Mouse (Mus musculus) heart, embryonic 15.5 days (tissue): ENCODE measurements at regions not wholly inside any gene's neighbourhood (a gene's known extent, or its start where the extent isn't known, plus 50 kb on each side); places are given as distances from the start of the nearest gene placed in this dataset.

ENCODE experiments used
- ATAC-seq: fragments of 200-750 bp; cut with Nextera tagmentation; replicated peaks from 2 replicates; pipeline ENCODE4 v1.8.0; 2017; ENCODE audit warnings: low read depth, moderate TSS enrichment; ENCODE audit not compliant: insufficient number of reproducible peaks, insufficient read depth, low FRiP score
- H3K27ac ChIP-seq: fragments of 300-500 bp; sonication (generic); 2 replicates; pipeline ENCODE4 v1.5.1; 2015; ENCODE audit warnings: mild to moderate bottlenecking, inconsistent platforms
- H3K27me3 ChIP-seq: fragments of 300-500 bp; sonication (generic); 2 replicates; pipeline ENCODE4 v1.6.1; 2015; ENCODE audit warnings: inconsistent platforms
- H3K36me3 ChIP-seq: fragments of 300-500 bp; sonication (generic); 2 replicates; pipeline ENCODE4 v1.6.1; 2015; ENCODE audit warnings: mild to moderate bottlenecking, inconsistent platforms
- H3K4me1 ChIP-seq: fragments of 300-500 bp; sonication (generic); replicated peaks from 2 replicates; pipeline ENCODE4 v1.6.1; 2015; ENCODE audit warnings: inconsistent platforms
- H3K4me2 ChIP-seq: fragments of 300-500 bp; sonication (generic); 2 replicates; pipeline ENCODE4 v1.6.1; 2015; ENCODE audit warnings: inconsistent platforms, mild to moderate bottlenecking, moderate library complexity
- H3K4me3 ChIP-seq: fragments of 300-500 bp; sonication (generic); 2 replicates; pipeline ENCODE4 v1.5.1; 2015; ENCODE audit warnings: mild to moderate bottlenecking, inconsistent platforms
- H3K9ac ChIP-seq: fragments of 300-500 bp; sonication (generic); 2 replicates; pipeline ENCODE4 v1.6.1; 2015; ENCODE audit warnings: mild to moderate bottlenecking, inconsistent platforms
- H3K9me3 ChIP-seq: fragments of 300-500 bp; sonication (generic); replicated peaks from 2 replicates; pipeline ENCODE4 v1.6.1; 2016; ENCODE audit warnings: inconsistent platforms
- WGBS: fragments of 180-500 bp; shearing (Covaris S2); methylation state at CpG from one replicate; pipeline ENCODE4 v1.1.7; 2015; ENCODE audit warnings: mixed read lengths; 5-methylcytosine and 5-hydroxymethylcytosine counted together

- WGBS: 62% methylated on average over 1 of the region's 1 CpGs
These were observed 89.8 kb upstream of the Ntrk2 start for GRCm38 (mm10) chr13:58716584-58716983.

DNA sequence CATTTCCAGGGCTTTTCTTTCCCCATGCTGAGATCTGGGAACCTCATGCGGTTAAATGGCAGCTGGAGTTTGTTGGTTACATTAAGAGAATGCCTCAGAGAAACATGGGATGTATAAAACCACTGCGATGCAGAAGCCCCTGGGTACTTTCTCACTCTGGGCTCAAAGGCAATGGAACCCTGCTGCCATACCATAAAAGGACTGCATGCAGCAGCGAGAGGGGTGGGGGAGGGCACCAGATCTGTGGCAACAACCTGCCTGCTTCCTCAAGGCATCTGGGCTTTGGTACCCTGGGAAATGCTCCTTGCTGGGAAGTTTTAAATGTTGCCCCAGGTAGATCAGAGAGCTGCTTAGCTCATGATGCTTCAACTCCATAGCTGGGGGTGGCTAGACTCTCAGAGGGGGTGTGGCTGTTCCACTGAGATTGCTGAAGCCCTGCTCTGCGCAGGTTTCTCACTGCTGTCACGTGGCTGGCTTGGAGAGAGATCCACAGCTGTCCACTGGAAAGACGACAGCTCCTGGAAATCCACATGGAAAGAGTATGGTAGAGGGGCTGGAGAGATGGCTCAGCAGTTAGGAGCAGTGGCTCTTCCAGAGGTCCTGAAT lies 75.8 kb upstream of the Ntrk2 start:
- ATAC-seq: no peak
- H3K27ac ChIP-seq: no peak overlapping the region
- no peaks in the 10 kb centered on the region for H3K27me3 ChIP-seq
- H3K36me3 ChIP-seq: no peaks in the 10 kb centered on the region
- 25% methylated on average over 6 of the region's 6 CpGs for WGBS
- H3K4me2 ChIP-seq: no peak overlapping the region
- H3K4me1 ChIP-seq: no peaks in the 10 kb centered on the region
- no peak overlapping the region for H3K9ac ChIP-seq
- H3K9me3 ChIP-seq: no peaks in the 10 kb centered on the region
- no peak overlapping the region for H3K4me3 ChIP-seq

More at GRCm38 (mm10) chr13:58716584-58716983, 89.8 kb upstream of the Ntrk2 start:
- Histone ChIP-seq H3K36me3 (no peaks in the 10 kb centered on the region), H3K27me3 (no peaks in the 10 kb centered on the region), H3K9ac (no peak overlapping the region), H3K27ac (no peak overlapping the region), H3K4me2 (no peak overlapping the region), H3K4me1 (no peaks in the 10 kb centered on the region), H3K4me3 (no peak overlapping the region), H3K9me3 (no peaks in the 10 kb centered on the region)
- no peak for ATAC-seq

- H3K27me3 ChIP-seq: no peaks in the 10 kb centered on the region
- no peaks in the 10 kb centered on the region for H3K36me3 ChIP-seq
- H3K9me3 ChIP-seq: no peaks in the 10 kb centered on the region
- H3K4me1 ChIP-seq: no peaks in the 10 kb centered on the region
- 70% methylated on average over 3 of the region's 3 CpGs for WGBS
- H3K27ac ChIP-seq: no peak overlapping the region
- H3K4me2 ChIP-seq: no peak overlapping the region
- ATAC-seq: no peak
- no peak overlapping the region for H3K4me3 ChIP-seq
- no peak overlapping the region for H3K9ac ChIP-seq
These were observed 73.6 kb upstream of the Ntrk2 start for GRCm38 (mm10) chr13:58732776-58733175.

DNA sequence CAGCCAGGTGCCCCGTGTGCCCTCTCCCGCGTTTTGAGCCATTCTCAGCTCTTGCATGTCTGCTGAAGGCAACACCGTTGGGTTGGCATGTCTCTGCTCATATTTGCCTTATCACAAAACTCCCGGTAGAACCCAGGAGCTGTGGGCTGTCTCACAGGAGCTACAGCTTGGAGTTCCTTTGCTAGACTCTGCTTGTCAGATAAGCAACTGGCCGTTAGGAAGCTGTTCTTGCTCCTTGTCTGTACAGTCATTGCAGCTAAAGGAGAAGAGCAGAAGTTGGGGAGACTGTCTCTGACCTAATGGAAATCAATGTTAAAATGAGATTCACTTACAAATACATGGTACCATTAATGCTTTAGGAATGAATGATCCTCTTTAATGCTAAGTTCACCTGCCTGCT lies 72.8 kb upstream of the Ntrk2 start:
- no peak for ATAC-seq
- WGBS: 47% methylated on average over 6 of the region's 6 CpGs
- H3K4me1 ChIP-seq: no peaks in the 10 kb centered on the region
- no peak overlapping the region for H3K4me2 ChIP-seq
- H3K27me3 ChIP-seq: no peaks in the 10 kb centered on the region
- H3K9ac ChIP-seq: no peak overlapping the region
- no peaks in the 10 kb centered on the region for H3K36me3 ChIP-seq
- no peak overlapping the region for H3K4me3 ChIP-seq
- no peaks in the 10 kb centered on the region for H3K9me3 ChIP-seq
- H3K27ac ChIP-seq: no peak overlapping the region

- ATAC-seq: no peak
- Histone ChIP-seq H3K9me3 (no peaks in the 10 kb centered on the region), H3K4me2 (no peak overlapping the region), H3K4me3 (no peak overlapping the region), H3K27ac (no peak overlapping the region), H3K27me3 (no peaks in the 10 kb centered on the region), H3K9ac (no peak overlapping the region), H3K4me1 (no peaks in the 10 kb centered on the region), H3K36me3 (no peaks in the 10 kb centered on the region)
- WGBS: 23% methylated on average over 6 of the region's 6 CpGs
These were observed 70.8 kb upstream of the Ntrk2 start for GRCm38 (mm10) chr13:58735577-58735976.

- 54% methylated on average over 7 of the region's 7 CpGs for WGBS
These were observed 65.6 kb upstream of the Ntrk2 start for GRCm38 (mm10) chr13:58740731-58741130.

DNA sequence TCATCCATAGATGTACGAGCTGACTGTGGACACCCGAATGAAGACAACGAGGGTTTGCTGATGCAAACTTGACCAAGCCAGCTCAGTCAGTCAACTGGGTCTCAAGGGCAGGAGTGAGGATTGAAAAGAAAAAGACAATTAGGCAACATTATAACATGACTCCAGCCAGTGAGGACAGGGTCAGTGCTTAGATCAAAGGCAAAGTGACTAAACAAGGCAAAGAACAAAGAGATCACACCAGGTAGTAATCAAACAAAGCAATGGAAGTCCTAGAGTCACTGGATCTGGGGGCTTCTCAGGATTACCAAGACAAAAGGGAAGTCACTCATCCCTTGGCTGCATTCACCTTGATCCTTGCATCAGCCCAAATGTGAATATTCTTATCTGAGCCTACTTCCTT lies 60.3 kb upstream of the Ntrk2 start:
- no peaks in the 10 kb centered on the region for H3K4me1 ChIP-seq
- H3K27me3 ChIP-seq: no peaks in the 10 kb centered on the region
- no peak overlapping the region for H3K4me3 ChIP-seq
- H3K27ac ChIP-seq: no peak overlapping the region
- no peak for ATAC-seq
- 76% methylated on average over 3 of the region's 3 CpGs for WGBS
- H3K4me2 ChIP-seq: no peak overlapping the region
- H3K36me3 ChIP-seq: no peaks in the 10 kb centered on the region
- no peaks in the 10 kb centered on the region for H3K9me3 ChIP-seq
- H3K9ac ChIP-seq: no peak overlapping the region

More at GRCm38 (mm10) chr13:58740731-58741130, 65.6 kb upstream of the Ntrk2 start:
- Histone ChIP-seq H3K9me3 (no peaks in the 10 kb centered on the region), H3K4me2 (no peak overlapping the region), H3K4me3 (no peak overlapping the region), H3K4me1 (no peaks in the 10 kb centered on the region), H3K27me3 (no peaks in the 10 kb centered on the region), H3K36me3 (no peaks in the 10 kb centered on the region), H3K27ac (no peak overlapping the region), H3K9ac (no peak overlapping the region)
- ATAC-seq: no peak

GRCm38 (mm10) chr13:58747685-58748084 lies 58.7 kb upstream of the Ntrk2 start:
- H3K4me1 ChIP-seq: no peaks in the 10 kb centered on the region
- H3K27ac ChIP-seq: no peak overlapping the region
- H3K9me3 ChIP-seq: no peaks in the 10 kb centered on the region
- 53% methylated on average over 6 of the region's 6 CpGs for WGBS
- H3K4me2 ChIP-seq: no peak overlapping the region
- no peaks in the 10 kb centered on the region for H3K36me3 ChIP-seq
- no peak overlapping the region for H3K9ac ChIP-seq
- no peak for ATAC-seq
- H3K4me3 ChIP-seq: no peak overlapping the region
- no peaks in the 10 kb centered on the region for H3K27me3 ChIP-seq

- no peaks in the 10 kb centered on the region for H3K4me1 ChIP-seq
- H3K4me3 ChIP-seq: no peak overlapping the region
- H3K36me3 ChIP-seq: no peaks in the 10 kb centered on the region
- H3K9ac ChIP-seq: no peak overlapping the region
- no peak for ATAC-seq
- no peak overlapping the region for H3K4me2 ChIP-seq
- no peak overlapping the region for H3K27ac ChIP-seq
- 70% methylated on average over 6 of the region's 6 CpGs for WGBS
- H3K9me3 ChIP-seq: no peaks in the 10 kb centered on the region
- no peaks in the 10 kb centered on the region for H3K27me3 ChIP-seq
These were observed 50.2 kb upstream of the Ntrk2 start for GRCm38 (mm10) chr13:58756125-58756524.
